Mouse (Mus musculus): ENCODE data around the gene Alx1. TPM values are rescaled to one million over a fixed set of nuclear protein-coding genes. Genes with fewer than 3 reads are reported as not detected.

Alx1 gene
- polyA plus RNA-seq (2015; fragmentation: Nextera tagmentation; extraction: Ambion mirVana): 0.08 and 0.20 TPM in 2 replicates

DNA sequence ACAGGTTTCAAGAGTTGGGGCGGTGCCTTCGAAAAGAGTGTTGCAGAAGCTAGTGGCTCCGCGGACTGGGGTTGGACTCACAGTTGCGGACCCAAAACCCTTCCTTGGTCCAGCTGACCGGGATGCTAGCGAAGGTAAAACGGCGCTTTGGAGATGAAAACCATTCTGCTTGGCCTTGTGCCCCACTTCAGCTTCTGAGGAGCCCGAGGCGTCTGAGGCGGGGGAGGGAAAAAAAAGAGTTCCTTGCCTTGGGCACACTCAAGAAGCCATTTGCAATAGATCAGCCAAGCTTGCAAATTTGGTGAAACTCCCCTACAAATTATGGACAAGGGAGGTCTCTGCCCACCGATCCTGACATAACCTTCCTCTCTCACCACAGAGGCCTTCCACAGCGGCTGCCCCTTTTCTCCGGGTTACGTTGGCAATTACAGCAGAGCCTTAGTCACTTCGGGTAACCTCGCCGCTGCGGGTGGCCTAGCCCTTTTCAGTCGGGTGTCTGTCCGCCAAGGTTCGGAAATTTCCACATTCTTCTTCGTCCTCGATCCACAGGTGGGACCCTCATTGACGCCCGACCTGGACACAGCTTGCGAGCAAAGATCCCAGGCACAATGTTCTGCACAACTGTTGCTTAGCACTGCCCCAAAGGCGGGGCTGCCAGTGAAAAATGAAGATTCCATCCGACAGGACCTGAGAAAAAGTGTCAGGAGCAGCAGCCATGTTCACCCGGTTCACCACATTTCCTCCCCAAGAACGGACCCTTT is at the start of gene Alx1:
Gene Alx1 (minus strand): TSS at position 486 of the 761 bp plus-strand sequence.

Other genes with a start within 250 kb of the Alx1 start
- gene Lrriq1, start 206.1 kb upstream of the Alx1 start, polyA plus RNA-seq (2015; fragmentation: Nextera tagmentation; extraction: Ambion mirVana): 0.30 and 0.47 TPM in 2 replicates